Mouse (Mus musculus) MEL (cell line): ENCODE data around the gene Keg1. TPM values are rescaled to one million over a fixed set of nuclear protein-coding genes. Genes with fewer than 3 reads are reported as not detected.

ENCODE experiments used
- DNase-seq: peaks from one replicate; pipeline ENCODE4 v3.0.0; 2011; ENCODE audit warnings: low read depth, low spot score
- H3K27ac ChIP-seq: 2 replicates; pipeline ENCODE4 v1.5.1; 2012; ENCODE audit warnings: low read depth, mild to moderate bottlenecking, control low read depth, low read length, moderate library complexity; ENCODE audit not compliant: control insufficient read depth
- H3K27me3 ChIP-seq, 2 experiments: fragments of 150-350 bp in 1 of 2; sonication (generic) in 1 of 2; 2 replicates each; pipeline ENCODE4 v1.6.1; 2012; ENCODE audit warnings: low read length in 2 of 2, mild to moderate bottlenecking in 2 of 2, improper control_type of control experiment in 1 of 2, moderate library complexity in 1 of 2; ENCODE audit not compliant: insufficient read depth in 2 of 2, control insufficient read depth in 1 of 2
- H3K36me3 ChIP-seq, 2 experiments: 2 replicates each; pipeline ENCODE4 v1.6.1; 2012 to 2014; ENCODE audit warnings: low read length in 2 of 2, improper control_type of control experiment in 1 of 2, inconsistent platforms in 1 of 2, mild to moderate bottlenecking in 1 of 2; ENCODE audit not compliant: insufficient read depth in 2 of 2, control insufficient read depth in 1 of 2
- H3K4me1 ChIP-seq, 2 experiments: fragments of 150-350 bp in 1 of 2; sonication (generic) in 1 of 2; 2 replicates each; pipeline ENCODE4 v1.6.1; 2012; ENCODE audit warnings: low read length in 2 of 2, improper control_type of control experiment in 1 of 2, mild to moderate bottlenecking in 1 of 2; ENCODE audit not compliant: insufficient read depth in 2 of 2, control insufficient read depth in 1 of 2
- H3K4me3 ChIP-seq, 2 experiments: fragments of 150-350 bp in 1 of 2; sonication (generic) in 1 of 2; 2 replicates each; pipeline ENCODE4 v1.5.1; 2012; ENCODE audit warnings: low read depth in 2 of 2, low read length in 2 of 2, mild to moderate bottlenecking in 2 of 2, moderate library complexity in 2 of 2, control low read depth in 1 of 2, improper control_type of control experiment in 1 of 2; ENCODE audit not compliant: control insufficient read depth in 1 of 2, insufficient read depth in 1 of 2
- H3K79me2 ChIP-seq: 2 replicates; pipeline ENCODE4 v1.6.1; 2012; ENCODE audit warnings: mild to moderate bottlenecking, low read length, moderate library complexity; ENCODE audit not compliant: control insufficient read depth, poor library complexity, insufficient read depth
- H3K9ac ChIP-seq: 2 replicates; pipeline ENCODE4 v1.6.1; 2012; ENCODE audit warnings: low read depth, mild to moderate bottlenecking, control low read depth, low read length, moderate library complexity; ENCODE audit not compliant: control insufficient read depth, poor library complexity, severe bottlenecking
- H3K9me3 ChIP-seq: fragments of 150-350 bp; sonication (generic); replicated peaks from 2 replicates; pipeline ENCODE4 v1.6.1; 2012; ENCODE audit warnings: mild to moderate bottlenecking, low read length, improper control_type of control experiment, moderate library complexity; ENCODE audit not compliant: insufficient read depth
- ETS1 ChIP-seq: IDR thresholded peaks from 2 replicates; pipeline ENCODE4 v1.6.1; 2012; ENCODE audit warnings: low read depth, mild to moderate bottlenecking, inconsistent platforms, low read length, improper control_type of control experiment, moderate library complexity
- HCFC1 ChIP-seq: IDR thresholded peaks from 2 replicates; pipeline ENCODE4 v1.6.1; 2012; ENCODE audit warnings: low read depth, mild to moderate bottlenecking, inconsistent platforms, low read length, improper control_type of control experiment, moderate library complexity
- MAFK ChIP-seq: IDR thresholded peaks from 2 replicates; pipeline ENCODE4 v1.6.1; 2011; ENCODE audit warnings: low read depth, mild to moderate bottlenecking, low read length, improper control_type of control experiment, borderline replicate concordance
- MAX ChIP-seq: IDR thresholded peaks from 2 replicates; pipeline ENCODE4 v1.6.1; 2011; ENCODE audit warnings: low read length, improper control_type of control experiment
- MAZ ChIP-seq: IDR thresholded peaks from 2 replicates; pipeline ENCODE4 v1.6.1; 2012; ENCODE audit warnings: low read depth, mild to moderate bottlenecking, inconsistent platforms, low read length, improper control_type of control experiment
- MEF2A ChIP-seq: IDR thresholded peaks from 2 replicates; pipeline ENCODE4 v1.6.1; 2014; ENCODE audit warnings: low read depth, mild to moderate bottlenecking, inconsistent platforms, low read length, improper control_type of control experiment; ENCODE audit not compliant: poor library complexity, insufficient replicate concordance, severe bottlenecking; ENCODE audit errors: extremely low read depth
- MYC ChIP-seq: IDR thresholded peaks from 2 replicates; pipeline ENCODE4 v1.6.1; 2011; ENCODE audit warnings: low read depth, mild to moderate bottlenecking, low read length, improper control_type of control experiment, moderate library complexity
- POLR2AphosphoS2 ChIP-seq: IDR thresholded peaks from 2 replicates; pipeline ENCODE4 v1.6.1; 2011; ENCODE audit warnings: low read length, improper control_type of control experiment
- RCOR1 ChIP-seq: IDR thresholded peaks from 2 replicates; pipeline ENCODE4 v1.6.1; 2012; ENCODE audit warnings: low read depth, mild to moderate bottlenecking, inconsistent platforms, low read length, improper control_type of control experiment
- SMC3 ChIP-seq: IDR thresholded peaks from 2 replicates; pipeline ENCODE4 v1.6.1; 2011; ENCODE audit warnings: low read depth, low read length, improper control_type of control experiment
- TAL1 ChIP-seq: IDR thresholded peaks from 2 replicates; pipeline ENCODE4 v1.6.1; 2012; ENCODE audit warnings: mild to moderate bottlenecking, inconsistent platforms, low read length, moderate library complexity, mixed read lengths
- USF1 ChIP-seq: IDR thresholded peaks from 2 replicates; pipeline ENCODE4 v1.6.1; 2014; ENCODE audit warnings: low read depth, mild to moderate bottlenecking, inconsistent platforms, low read length, improper control_type of control experiment, moderate library complexity
- ZMIZ1 ChIP-seq: IDR thresholded peaks from 2 replicates; pipeline ENCODE4 v1.6.1; 2012; ENCODE audit warnings: low read depth, mild to moderate bottlenecking, inconsistent platforms, low read length, improper control_type of control experiment, moderate library complexity
- polyA plus RNA-seq, 2 experiments: library from polyadenylated mRNA; stranded (reverse) in 1 of 2; unstranded in 1 of 2; fragments of >175 nt in 1 of 2; fragments of >200 nt in 1 of 2; gene quantifications; 2 replicates each; pipeline versions ENCODE4 v1.2.1 to v1.2.4; 2012; ENCODE audit warnings: low replicate concordance in 2 of 2, low read depth in 1 of 2; ENCODE audit not compliant: insufficient read length in 2 of 2, insufficient read depth in 1 of 2, missing spikeins in 1 of 2
- total RNA-seq: library from RNA; depleted of rRNA; stranded (reverse); fragments of 300-350 nt; gene quantifications from 2 replicates; pipeline ENCODE4 v1.2.3, GENCODE M21; 2012

Gene Keg1
- total and polyA plus RNA-seq, 3 experiments: not detected

DNA sequence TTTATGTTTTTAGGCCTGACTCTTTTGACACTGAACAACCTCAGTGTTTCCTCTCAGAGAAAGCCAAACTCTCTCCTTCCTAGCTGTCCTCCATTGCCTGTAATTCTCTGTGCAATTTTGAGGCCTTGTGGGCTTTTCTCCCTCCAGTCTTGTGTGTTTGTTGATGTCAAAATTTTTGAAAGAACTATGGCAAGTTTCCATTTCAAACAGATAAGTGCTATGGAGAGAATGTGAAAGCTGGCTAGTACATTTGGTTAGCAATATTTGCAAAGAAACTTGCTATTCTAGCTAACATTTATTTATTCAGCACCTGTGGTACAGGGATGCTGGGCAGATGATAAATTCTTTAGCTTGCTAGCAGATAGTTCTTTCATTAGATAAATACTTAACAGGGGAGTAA lies 635 bp downstream of the Keg1 start:
- H3K9ac ChIP-seq: no peak overlapping the region
- H3K4me3 ChIP-seq: no peak overlapping the region
- no peaks in the 10 kb centered on the region for H3K9me3 ChIP-seq
- H3K27ac ChIP-seq: no peak overlapping the region
- no peaks in the 10 kb centered on the region for H3K79me2 ChIP-seq
- no peak for DNase-seq
- TF ChIP-seq RCOR1: no peak
- TF ChIP-seq MYC: no peak
- no peak for TF ChIP-seq HCFC1
- H3K4me1 ChIP-seq: no peaks in the 10 kb centered on the region
- H3K36me3 ChIP-seq: no peaks in the 10 kb centered on the region
- peaks cover 0 to 3% of the 10 kb centered on the region in 2 experiments; a peak in 3 of 4 replicates for H3K27me3 ChIP-seq

DNA sequence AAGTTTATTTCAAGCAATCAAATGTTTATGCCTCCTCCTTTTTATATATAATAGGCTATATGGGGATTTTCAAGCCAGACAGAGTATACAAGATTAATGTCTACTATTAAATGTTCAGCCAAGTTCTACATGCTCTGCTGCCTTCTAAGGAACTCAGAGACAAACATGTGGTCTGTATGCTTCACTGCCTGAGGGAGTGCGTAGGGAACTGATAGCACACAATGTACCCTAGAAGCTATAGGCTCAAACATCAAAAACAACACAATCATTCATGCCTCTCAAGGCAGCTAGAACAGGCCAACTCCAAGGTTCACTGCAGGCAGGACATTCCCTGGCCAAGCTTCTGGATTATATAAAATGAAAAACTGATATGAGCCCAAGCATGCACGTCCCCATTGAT lies 12.9 kb downstream of the Keg1 start:
- no peak overlapping the region for H3K27ac ChIP-seq
- H3K4me3 ChIP-seq: no peak overlapping the region
- no peaks in the 10 kb centered on the region; a peak in 1 of 4 replicates for H3K27me3 ChIP-seq
- H3K9me3 ChIP-seq: no peaks in the 10 kb centered on the region
- no peak for DNase-seq
- no peak overlapping the region for H3K9ac ChIP-seq
- no peak for TF ChIP-seq SMC3
- no peak for TF ChIP-seq MEF2A
- TF ChIP-seq ZMIZ1: no peak
- TF ChIP-seq MAX: no peak
- TF ChIP-seq MAZ: no peak
- no peak for TF ChIP-seq POLR2AphosphoS2
- no peak for TF ChIP-seq TAL1
- TF ChIP-seq ETS1: no peak
- TF ChIP-seq, all 39 proteins: peak for 0
- Histone ChIP-seq H3K4me1 (no peaks in the 10 kb centered on the region), H3K36me3 (no peaks in the 10 kb centered on the region), H3K79me2 (no peaks in the 10 kb centered on the region)

DNA sequence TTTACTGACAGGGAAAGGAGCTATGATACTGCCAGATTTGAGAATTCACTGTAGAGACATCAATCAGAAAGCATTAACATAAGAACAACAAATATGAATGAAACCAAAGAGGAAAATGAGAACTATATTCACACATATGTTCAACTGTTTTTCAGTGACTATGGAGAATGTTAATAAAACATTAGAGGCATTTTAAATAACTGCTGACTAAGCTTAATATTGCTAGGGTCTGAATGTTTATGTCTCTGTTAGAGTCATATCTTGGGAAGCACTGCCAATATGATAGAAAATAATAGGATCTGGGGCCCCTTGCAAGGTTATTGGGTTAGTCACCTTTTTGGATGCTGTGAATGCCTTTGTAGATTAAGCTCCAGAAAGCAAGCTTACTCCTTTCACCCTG lies 13.4 kb downstream of the Keg1 start:
- H3K79me2 ChIP-seq: no peaks in the 10 kb centered on the region
- TF ChIP-seq MAFK (peak; percentile 70; the same call in 1 of the 2 replicates), USF1 (no peak)
- H3K36me3 ChIP-seq: no peaks in the 10 kb centered on the region
- no peak overlapping the region for H3K27ac ChIP-seq
- H3K4me3 ChIP-seq: no peak overlapping the region
- DNase-seq: no peak
- H3K4me1 ChIP-seq: no peaks in the 10 kb centered on the region
- no peaks in the 10 kb centered on the region; a peak in 1 of 4 replicates for H3K27me3 ChIP-seq
- H3K9me3 ChIP-seq: no peaks in the 10 kb centered on the region
- no peak overlapping the region for H3K9ac ChIP-seq
